Mouse (Mus musculus) C2C12 (cell line): ENCODE results near the gene Agap1.

Experiments
- CTCF ChIP-seq: IDR thresholded peaks from one replicate; pipeline ENCODE4 v1.5.1; 2011; ENCODE audit not compliant: control insufficient read depth, insufficient read depth, insufficient read length
- MYOD1 ChIP-seq: IDR thresholded peaks from one replicate; pipeline ENCODE4 v1.6.1; 2011; ENCODE audit warnings: low read depth; ENCODE audit not compliant: control insufficient read depth, insufficient read length

GRCm38 (mm10) chr1:89674681-89675080, 220.1 kb downstream of the Agap1 start:
- TF ChIP-seq CTCF (no peak), MYOD1 (no peak)
